Mouse (Mus musculus) E14TG2a.4 (cell line): Measurements from ENCODE around the gene Tfam.

ENCODE experiments used
- CTCF ChIP-seq: conservative IDR thresholded peaks from 2 replicates; pipeline ENCODE4 v1.5.1; 2014; ENCODE audit warnings: low read length
- NANOG ChIP-seq: IDR thresholded peaks from 2 replicates; pipeline ENCODE4 v1.6.1; 2014; ENCODE audit warnings: borderline replicate concordance, low read length, mixed read lengths

DNA sequence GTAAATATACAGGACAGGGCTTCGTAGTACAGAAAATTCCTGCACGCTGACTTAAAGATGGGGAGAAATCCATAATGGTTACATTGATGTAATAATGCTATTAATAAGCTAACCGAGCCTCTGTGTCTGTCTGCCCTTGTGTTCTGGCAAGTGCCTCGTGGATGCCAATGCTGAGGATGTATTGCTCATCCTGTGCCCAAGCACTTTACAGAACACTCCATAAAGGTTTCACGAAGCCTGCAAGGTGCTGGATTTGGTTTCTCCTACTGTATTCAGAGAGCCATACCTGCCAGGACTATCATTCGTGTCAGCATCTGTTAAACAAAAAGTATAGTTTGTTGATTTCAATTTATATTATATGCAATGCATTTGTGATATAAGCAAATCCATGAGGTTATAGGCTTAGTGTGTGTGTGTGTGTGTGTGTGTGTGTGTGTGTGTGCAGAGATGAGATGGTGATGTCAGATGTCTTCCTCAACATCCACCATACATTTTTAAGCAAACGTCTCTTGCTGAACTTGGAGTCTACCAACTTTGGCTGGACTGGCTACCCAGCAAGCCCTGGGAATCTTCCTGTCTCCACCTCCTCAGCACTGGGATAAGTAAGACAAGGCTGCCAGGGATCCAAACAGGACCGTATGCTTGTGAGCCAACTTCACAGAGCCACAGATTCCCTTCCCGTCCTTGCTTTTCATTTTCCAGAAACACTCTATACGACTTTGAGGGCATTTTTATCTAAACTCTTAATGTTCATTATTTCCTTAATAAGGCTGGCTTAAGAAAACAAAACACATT, 11.2 kb upstream of the Tfam start:
- TF ChIP-seq CTCF (no peak), NANOG (no peak)
